Mouse (Mus musculus) thymus, adult 2 months (tissue): ENCODE measurements around the gene Cpne5.

ENCODE experiments used
- CTCF ChIP-seq: fragments of 200-500 bp; IDR thresholded peaks from 2 replicates; pipeline ENCODE4 v1.5.1; 2012; ENCODE audit warnings: mild to moderate bottlenecking, control low read depth, low read length, moderate library complexity, borderline replicate concordance; ENCODE audit not compliant: control insufficient read depth, poor library complexity, insufficient read depth; ENCODE audit errors: extremely low read depth
- POLR2A ChIP-seq: fragments of 200-500 bp; IDR thresholded peaks from 2 replicates; pipeline ENCODE4 v1.6.1; 2012; ENCODE audit warnings: mild to moderate bottlenecking, low read length, control low read depth, moderate library complexity; ENCODE audit not compliant: control insufficient read depth, poor library complexity, insufficient read depth; ENCODE audit errors: extremely low read depth

DNA sequence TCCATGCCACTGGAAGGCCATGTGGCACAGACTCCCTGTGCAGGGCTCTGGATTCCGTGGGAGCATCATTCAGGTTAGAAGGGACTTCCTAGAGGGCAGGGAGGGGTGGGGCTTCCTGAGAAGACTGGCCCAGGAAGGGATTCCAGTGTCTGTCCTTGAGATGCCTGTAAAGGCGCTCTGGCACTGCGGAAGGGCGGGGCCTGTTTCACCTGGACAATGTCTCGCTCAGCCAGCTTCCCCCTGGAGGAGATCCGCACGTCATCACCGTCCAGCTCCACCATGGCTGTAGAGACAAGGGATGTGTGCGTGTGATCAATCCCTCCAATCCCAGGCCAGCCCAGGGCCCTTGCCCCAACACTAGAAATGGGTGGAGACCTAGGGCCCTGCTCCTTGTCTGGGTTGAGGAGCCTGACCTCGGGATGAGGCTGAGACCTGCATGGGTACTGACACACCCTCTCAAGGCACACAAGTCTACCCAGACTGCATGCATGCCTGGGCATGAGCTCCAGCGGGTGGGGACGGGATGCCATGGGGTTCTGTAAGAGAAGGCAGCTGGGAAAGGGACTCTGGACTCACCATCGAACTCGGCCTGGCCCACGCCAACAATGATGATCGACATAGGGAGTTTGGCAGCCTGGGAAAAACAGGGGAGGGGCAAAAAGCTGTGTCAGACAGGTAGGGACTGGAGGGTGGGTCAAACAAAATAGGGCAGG, 78.1 kb downstream of the Cpne5 start:
- TF ChIP-seq POLR2A, result no peak
- TF ChIP-seq CTCF, result no peak
